Mouse (Mus musculus): ENCODE data around the gene Zfp326.
A peak's percentile ranks its signal among the peaks of the same experiment; 100 is the strongest.

Zfp326 gene

GRCm38 (mm10) chr5:105867427-105867826, 8.9 kb upstream of the Zfp326 start:
- DNase-seq (ENCODE audit: low spot score) = no peak

- DNase-seq (ENCODE audit: low spot score) = no peak
These were observed 8.4 kb upstream of the Zfp326 start for GRCm38 (mm10) chr5:105867841-105868447.

- DNase-seq (ENCODE audit: low spot score) = peak; percentile 91
These were observed 7.8 kb upstream of the Zfp326 start for GRCm38 (mm10) chr5:105868593-105868992.

- DNase-seq (ENCODE audit: low spot score) = no peak
These were observed 6.6 kb upstream of the Zfp326 start for GRCm38 (mm10) chr5:105869739-105870138.

GRCm38 (mm10) chr5:105871140-105871539, 5.2 kb upstream of the Zfp326 start:
- no peak for DNase-seq (ENCODE audit: low spot score)

- no peak for DNase-seq (ENCODE audit: low spot score)
These were observed 4.2 kb upstream of the Zfp326 start for GRCm38 (mm10) chr5:105872176-105872575.

GRCm38 (mm10) chr5:105872916-105873315, 3.4 kb upstream of the Zfp326 start:
- DNase-seq (ENCODE audit: low spot score) = no peak

- no peak for DNase-seq (ENCODE audit: low spot score)
These were observed 2.6 kb upstream of the Zfp326 start for GRCm38 (mm10) chr5:105873774-105874173.

GRCm38 (mm10) chr5:105874476-105874875, 1.9 kb upstream of the Zfp326 start:
- no peak for DNase-seq (ENCODE audit: low spot score)

- no peak for DNase-seq (ENCODE audit: low spot score)
These were observed 785 bp downstream of the Zfp326 start for GRCm38 (mm10) chr5:105876925-105877774.

- no peak for DNase-seq (ENCODE audit: low spot score)
These were observed 11.0 kb downstream of the Zfp326 start for GRCm38 (mm10) chr5:105887317-105887716.

GRCm38 (mm10) chr5:105898161-105898560, 21.8 kb downstream of the Zfp326 start:
- no peak for DNase-seq (ENCODE audit: low spot score)

GRCm38 (mm10) chr5:105909209-105909608, 32.8 kb downstream of the Zfp326 start:
- no peak for DNase-seq (ENCODE audit: low spot score)

- no peak for DNase-seq (ENCODE audit: low spot score)
These were observed 33.3 kb downstream of the Zfp326 start for GRCm38 (mm10) chr5:105909671-105910070.

GRCm38 (mm10) chr5:105911498-105911897, 35.1 kb downstream of the Zfp326 start:
- DNase-seq (ENCODE audit: low spot score) = no peak

GRCm38 (mm10) chr5:105917398-105917797, 41.0 kb downstream of the Zfp326 start:
- DNase-seq (ENCODE audit: low spot score) = no peak

GRCm38 (mm10) chr5:105918289-105918688, 41.9 kb downstream of the Zfp326 start:
- peak; percentile 65 for DNase-seq (ENCODE audit: low spot score)

GRCm38 (mm10) chr5:105922818-105923487, 46.6 kb downstream of the Zfp326 start:
- DNase-seq (ENCODE audit: low spot score) = no peak

- DNase-seq (ENCODE audit: low spot score) = no peak
These were observed 48.0 kb downstream of the Zfp326 start for GRCm38 (mm10) chr5:105924347-105924746.

- no peak for DNase-seq (ENCODE audit: low spot score)
These were observed 49.3 kb downstream of the Zfp326 start for GRCm38 (mm10) chr5:105925568-105926255.

GRCm38 (mm10) chr5:105930282-105930681, 53.9 kb downstream of the Zfp326 start:
- DNase-seq (ENCODE audit: low spot score) = no peak

- no peak for DNase-seq (ENCODE audit: low spot score)
These were observed 56.0 kb downstream of the Zfp326 start for GRCm38 (mm10) chr5:105932392-105932791.

All from testis, postnatal 10 days (tissue).